Mouse (Mus musculus): ENCODE measurements at regions not wholly inside any gene's neighbourhood (a gene's known extent, or its start where the extent isn't known, plus 50 kb on each side); places are given as distances from the start of the nearest gene placed in this dataset.
"Not testable (repeated sequence)": the region's sequence is repeated elsewhere in the genome, so short reads cannot be mapped to it uniquely, and the experiment has no call there.

DNA sequence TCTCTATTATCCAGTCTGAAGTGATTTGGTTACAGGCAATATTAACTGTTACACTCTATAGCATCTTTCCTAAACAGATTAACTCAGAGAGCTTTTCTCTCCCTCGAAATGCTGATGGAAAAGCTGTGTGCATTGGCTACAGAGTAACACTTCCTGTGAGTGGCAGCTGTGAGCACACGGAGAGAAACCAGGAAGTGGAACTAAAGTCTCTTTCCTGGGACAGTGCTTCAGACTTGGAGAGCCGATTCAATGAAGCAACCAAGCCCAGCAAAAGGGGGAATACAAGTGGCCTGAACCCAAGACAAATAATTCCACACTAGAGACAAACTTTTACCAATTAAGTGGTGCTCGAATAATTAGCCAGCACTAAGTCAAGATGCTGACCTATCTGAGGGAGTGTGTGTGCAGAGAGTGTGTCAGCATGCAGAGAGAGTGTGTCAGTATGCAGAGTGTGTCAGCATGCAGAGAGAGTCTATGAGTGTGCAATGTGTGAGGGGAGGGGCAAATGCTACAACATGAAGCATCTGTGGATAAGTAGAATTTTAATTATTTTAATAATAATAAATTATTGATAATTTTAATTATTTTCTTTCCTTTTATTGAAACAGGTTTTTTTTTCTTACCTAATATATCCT lies 74.9 kb upstream of the 1110032F04Rik start:
- peak; percentile 11 for DNase-seq (ENCODE audit: low spot score)

GRCm38 (mm10) chr3:68795641-68796040 lies 73.7 kb upstream of the 1110032F04Rik start:
- no peak for DNase-seq (ENCODE audit: low spot score)

GRCm38 (mm10) chr3:68798408-68798807 lies 71.0 kb upstream of the 1110032F04Rik start:
- DNase-seq (ENCODE audit: low spot score): not testable (repeated sequence)

DNA sequence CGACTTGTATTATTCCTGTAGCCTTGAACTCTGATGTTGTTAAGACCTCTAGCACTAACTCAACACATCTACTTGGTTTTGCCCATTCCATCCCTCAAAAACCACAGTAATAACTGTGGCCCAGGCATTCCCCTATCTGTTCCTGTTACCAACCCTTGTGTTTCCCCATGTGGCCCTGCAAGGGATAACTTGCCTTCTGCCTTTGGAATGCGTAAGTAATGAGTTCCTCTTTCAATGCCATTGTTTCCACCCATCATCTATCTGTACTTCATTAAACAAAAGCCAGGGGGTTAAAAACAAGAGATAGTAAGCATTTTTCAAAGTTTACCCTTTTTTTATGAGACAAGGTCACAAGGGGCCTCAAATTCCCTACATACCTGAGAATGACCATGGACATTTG lies 60.5 kb upstream of the 1110032F04Rik start:
- DNase-seq (ENCODE audit: low spot score): no peak

DNA sequence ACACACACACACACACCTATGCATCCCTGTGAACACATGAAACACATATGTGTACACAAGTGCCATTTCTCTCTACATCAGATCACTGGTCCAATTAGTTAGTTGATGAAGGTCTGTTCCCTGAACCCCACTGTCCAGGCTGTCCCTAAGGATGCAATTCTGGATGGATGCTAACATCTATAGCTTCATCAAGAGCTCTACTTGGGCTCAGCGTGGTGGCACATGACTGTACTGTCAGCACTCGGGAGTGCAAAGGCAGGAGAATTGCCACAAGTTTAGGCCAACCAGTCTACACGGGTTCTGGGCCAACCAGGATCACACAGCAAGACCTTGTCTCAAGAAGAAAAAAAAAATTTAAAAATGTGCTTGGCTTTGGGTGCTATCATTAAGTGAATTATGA lies 55.9 kb upstream of the 1110032F04Rik start:
- DNase-seq (ENCODE audit: low spot score): no peak

GRCm38 (mm10) chr3:68814011-68814690 lies 55.2 kb upstream of the 1110032F04Rik start:
- no peak for DNase-seq (ENCODE audit: low spot score)

- no peak for DNase-seq (ENCODE audit: low spot score)
Measured at GRCm38 (mm10) chr3:68815621-68816020, 53.8 kb upstream of the 1110032F04Rik start.

- DNase-seq (ENCODE audit: low spot score): no peak
Measured at GRCm38 (mm10) chr3:68817321-68817720, 52.1 kb upstream of the 1110032F04Rik start.

Measured in retina, embryonic 14.5 days (tissue).